Mouse (Mus musculus): Measurements from ENCODE around the gene Gfpt1. TPM values are rescaled to one million over a fixed set of nuclear protein-coding genes. Genes with fewer than 3 reads are reported as not detected.

Gfpt1 gene
- total and polyA plus RNA-seq, 2 experiments from 2014 or later: 21.4 to 43.7 TPM

- ATAC-seq (ENCODE audit: low FRiP score) (no peak), DNase-seq (ENCODE audit: low spot score) (no peak)
- Histone ChIP-seq H3K9me3 (ENCODE audit: low read length) (no peaks in the 10 kb centered on the region), H3K4me3 (ENCODE audit: low read depth, low read length) (no peak overlapping the region), H3K36me3 (ENCODE audit: insufficient read depth, low read length) (0 out of 2 replicates have a peak, but pooled peaks cover under 1% of the 10 kb centered on the region), H3K4me1 (ENCODE audit: insufficient read depth, low read length) (no peaks in the 10 kb centered on the region), H3K27ac (ENCODE audit: low read depth, low read length) (no peak overlapping the region), H3K9ac (replicated peaks; ENCODE audit: low read length, poor library complexity, severe bottlenecking) (no peak overlapping the region), H3K27me3 (ENCODE audit: insufficient read depth, low read length) (no peaks in the 10 kb centered on the region), H3K4me2 (ENCODE audit: low read depth, low read length, poor library complexity, severe bottlenecking) (no peak overlapping the region)
- 86% methylated on average over 3 of the region's 3 CpGs for WGBS
- no peak for TF ChIP-seq CTCF (IDR thresholded peaks at IDR 0.05)
Observed at GRCm38 (mm10) chr6:87034395-87034794, 8.3 kb upstream of the Gfpt1 start.

GRCm38 (mm10) chr6:87037826-87038620 lies 4.6 kb upstream of the Gfpt1 start:
- no peak for TF ChIP-seq CTCF (IDR thresholded peaks at IDR 0.05)
- no peak overlapping the region for H3K4me3 ChIP-seq (ENCODE audit: low read depth, low read length)
- DNase-seq (ENCODE audit: low spot score): no peak
- H3K4me1 ChIP-seq (ENCODE audit: insufficient read depth, low read length): no peaks in the 10 kb centered on the region
- no peak for ATAC-seq (ENCODE audit: low FRiP score)
- no peak overlapping the region for H3K9ac ChIP-seq (replicated peaks; ENCODE audit: low read length, poor library complexity, severe bottlenecking)
- H3K36me3 ChIP-seq (ENCODE audit: insufficient read depth, low read length): no peaks in the 10 kb centered on the region
- H3K27me3 ChIP-seq (ENCODE audit: insufficient read depth, low read length): no peaks in the 10 kb centered on the region
- WGBS: 86% methylated on average over 10 of the region's 10 CpGs
- H3K4me2 ChIP-seq (ENCODE audit: low read depth, low read length, poor library complexity, severe bottlenecking): no peak overlapping the region
- no peaks in the 10 kb centered on the region for H3K9me3 ChIP-seq (ENCODE audit: low read length)
- H3K27ac ChIP-seq (ENCODE audit: low read depth, low read length): no peak overlapping the region

- Histone ChIP-seq H3K36me3 (ENCODE audit: insufficient read depth, low read length) (no peaks in the 10 kb centered on the region), H3K4me3 (ENCODE audit: low read depth, low read length) (no peak overlapping the region), H3K9me3 (ENCODE audit: low read length) (no peaks in the 10 kb centered on the region), H3K4me2 (ENCODE audit: low read depth, low read length, poor library complexity, severe bottlenecking) (no peak overlapping the region), H3K9ac (replicated peaks; ENCODE audit: low read length, poor library complexity, severe bottlenecking) (no peak overlapping the region), H3K27ac (ENCODE audit: low read depth, low read length) (no peak overlapping the region), H3K4me1 (ENCODE audit: insufficient read depth, low read length) (peaks cover 6% of the 10 kb centered on the region), H3K27me3 (ENCODE audit: insufficient read depth, low read length) (no peaks in the 10 kb centered on the region)
- ATAC-seq (ENCODE audit: low FRiP score) (no peak), DNase-seq (ENCODE audit: low spot score) (no peak)
- WGBS: 86% methylated on average over 8 of the region's 8 CpGs
- TF ChIP-seq CTCF (IDR thresholded peaks at IDR 0.05): no peak
Observed at GRCm38 (mm10) chr6:87039161-87039560, 3.5 kb upstream of the Gfpt1 start.

- Histone ChIP-seq H3K9ac (replicated peaks; ENCODE audit: low read length, poor library complexity, severe bottlenecking) (no peak overlapping the region), H3K4me2 (ENCODE audit: low read depth, low read length, poor library complexity, severe bottlenecking) (no peak overlapping the region), H3K36me3 (ENCODE audit: insufficient read depth, low read length) (no peaks in the 10 kb centered on the region), H3K4me1 (ENCODE audit: insufficient read depth, low read length) (peaks cover 6% of the 10 kb centered on the region), H3K9me3 (ENCODE audit: low read length) (no peaks in the 10 kb centered on the region), H3K27me3 (ENCODE audit: insufficient read depth, low read length) (no peaks in the 10 kb centered on the region), H3K27ac (ENCODE audit: low read depth, low read length) (no peak overlapping the region), H3K4me3 (ENCODE audit: low read depth, low read length) (no peak overlapping the region)
- no peak for DNase-seq (ENCODE audit: low spot score)
- WGBS: 80% methylated on average over 4 of the region's 4 CpGs
- ATAC-seq (ENCODE audit: low FRiP score): no peak
- no peak for TF ChIP-seq CTCF (IDR thresholded peaks at IDR 0.05)
Observed at GRCm38 (mm10) chr6:87040971-87041370, 1.7 kb upstream of the Gfpt1 start.

GRCm38 (mm10) chr6:87041431-87041830 lies 1.2 kb upstream of the Gfpt1 start:
- no peak overlapping the region for H3K27ac ChIP-seq (ENCODE audit: low read depth, low read length)

GRCm38 (mm10) chr6:87042004-87042336 lies 676 bp upstream of the Gfpt1 start:
- DNase-seq (ENCODE audit: low spot score) (no peak), ATAC-seq (ENCODE audit: low FRiP score) (no peak)
- Histone ChIP-seq H3K4me2 (ENCODE audit: low read depth, low read length, poor library complexity, severe bottlenecking) (peak overlapping the region; percentile 82), H3K9ac (replicated peaks; ENCODE audit: low read length, poor library complexity, severe bottlenecking) (peak overlapping the region; percentile 92), H3K9me3 (ENCODE audit: low read length) (no peaks in the 10 kb centered on the region), H3K4me1 (ENCODE audit: insufficient read depth, low read length) (peaks cover 6% of the 10 kb centered on the region), H3K27me3 (ENCODE audit: insufficient read depth, low read length) (no peaks in the 10 kb centered on the region), H3K27ac (ENCODE audit: low read depth, low read length) (peak overlapping the region; percentile 95), H3K4me3 (ENCODE audit: low read depth, low read length) (peak overlapping the region; percentile 94), H3K36me3 (ENCODE audit: insufficient read depth, low read length) (no peaks in the 10 kb centered on the region)
- WGBS: 1% methylated on average over 11 of the region's 11 CpGs
- no peak for TF ChIP-seq CTCF (IDR thresholded peaks at IDR 0.05)

More at GRCm38 (mm10) chr6:87041431-87041830, 1.2 kb upstream of the Gfpt1 start:
- Histone ChIP-seq H3K36me3 (ENCODE audit: insufficient read depth, low read length) (no peaks in the 10 kb centered on the region), H3K4me2 (ENCODE audit: low read depth, low read length, poor library complexity, severe bottlenecking) (no peak overlapping the region), H3K4me1 (ENCODE audit: insufficient read depth, low read length) (peaks cover 6% of the 10 kb centered on the region), H3K9ac (replicated peaks; ENCODE audit: low read length, poor library complexity, severe bottlenecking) (no peak overlapping the region), H3K9me3 (ENCODE audit: low read length) (no peaks in the 10 kb centered on the region), H3K27me3 (ENCODE audit: insufficient read depth, low read length) (no peaks in the 10 kb centered on the region), H3K4me3 (ENCODE audit: low read depth, low read length) (no peak overlapping the region)
- DNase-seq (ENCODE audit: low spot score) (no peak), ATAC-seq (ENCODE audit: low FRiP score) (no peak)
- no peak for TF ChIP-seq CTCF (IDR thresholded peaks at IDR 0.05)
- 91% methylated on average over 7 of the region's 7 CpGs for WGBS
